Mouse (Mus musculus): ENCODE results near the gene Ankub1.

Gene Ankub1

DNA sequence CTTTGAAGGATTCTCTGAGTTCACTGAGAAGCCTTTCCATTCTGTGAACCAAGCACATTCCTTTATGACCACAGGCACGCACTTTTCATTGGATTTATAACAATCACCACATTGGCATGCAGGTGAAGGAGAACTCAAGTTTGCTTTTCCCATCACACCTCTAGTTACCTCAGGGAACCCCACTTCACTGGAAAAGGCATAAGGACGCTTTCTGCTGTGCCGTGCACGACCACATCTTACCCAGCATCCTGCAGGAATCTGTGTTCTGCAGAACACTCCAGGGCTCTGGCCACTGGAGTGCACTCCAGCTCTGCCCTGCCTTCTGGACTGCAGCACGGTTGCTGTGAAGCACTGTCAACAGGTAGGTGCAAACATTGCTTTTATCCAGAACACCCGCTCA is 55.0 kb downstream of the Ankub1 start:
- no peak for DNase-seq (ENCODE audit: low spot score)

DNA sequence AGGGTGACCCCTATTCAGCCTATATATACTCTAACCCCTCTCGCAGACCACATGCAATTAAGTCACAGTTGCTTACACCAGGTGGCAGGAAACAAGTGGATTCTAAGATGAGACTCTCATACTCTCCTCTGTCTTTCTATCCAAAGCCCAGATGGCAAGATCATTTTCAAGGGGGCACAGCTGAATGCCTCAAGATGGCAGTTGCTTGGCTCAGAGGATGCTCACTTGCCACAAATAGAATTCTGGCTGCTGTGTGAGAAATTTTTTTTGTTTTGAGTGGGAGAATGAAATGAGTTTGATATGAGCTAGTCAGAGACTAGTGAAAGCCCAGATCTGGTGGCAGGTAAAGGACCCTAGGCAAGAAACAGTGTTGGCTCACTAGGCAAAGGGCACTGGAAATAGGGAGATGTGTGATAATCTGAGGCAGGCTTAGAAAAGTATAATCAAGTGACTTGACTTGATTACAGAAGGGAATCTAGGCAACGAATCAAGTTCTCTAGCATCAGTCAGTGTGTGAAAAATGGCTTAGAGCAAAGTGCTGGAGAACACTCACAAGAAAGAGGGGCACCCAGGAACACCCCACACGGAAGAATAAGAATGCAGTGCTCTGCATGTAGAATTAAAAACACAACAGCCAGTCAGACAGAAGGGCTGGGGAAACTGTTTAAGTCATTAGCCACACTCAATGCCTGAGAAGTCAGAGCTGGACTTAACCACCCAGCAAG is 57.7 kb downstream of the Ankub1 start:
- DNase-seq (ENCODE audit: low spot score) = no peak

DNA sequence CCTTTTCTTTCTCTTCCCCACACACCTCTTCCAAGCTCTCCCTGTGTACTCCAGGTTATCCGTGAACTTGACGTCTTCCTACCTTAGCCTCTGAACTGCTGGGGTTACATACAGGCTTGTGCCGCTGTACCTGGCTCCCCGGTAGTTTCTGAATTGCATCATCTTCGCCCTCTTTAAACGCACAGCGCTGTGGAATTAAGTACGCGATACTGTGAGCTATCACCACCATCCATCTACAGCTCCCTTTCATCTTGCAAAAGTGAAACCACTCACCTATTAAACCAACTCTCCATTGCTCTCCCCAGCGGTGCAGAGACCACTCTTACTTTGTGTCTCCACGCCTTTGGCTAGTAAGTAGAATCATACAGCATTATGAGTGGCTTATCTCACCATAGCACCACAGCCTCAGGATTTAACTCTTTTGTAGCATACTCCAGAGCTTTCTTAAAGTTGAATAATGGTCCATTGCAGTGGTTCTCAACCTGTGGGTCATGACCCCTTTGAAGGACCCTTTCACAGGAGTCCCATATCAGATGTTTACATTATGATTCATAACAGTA is 65.6 kb downstream of the Ankub1 start:
- DNase-seq (ENCODE audit: low spot score) = no peak

DNA sequence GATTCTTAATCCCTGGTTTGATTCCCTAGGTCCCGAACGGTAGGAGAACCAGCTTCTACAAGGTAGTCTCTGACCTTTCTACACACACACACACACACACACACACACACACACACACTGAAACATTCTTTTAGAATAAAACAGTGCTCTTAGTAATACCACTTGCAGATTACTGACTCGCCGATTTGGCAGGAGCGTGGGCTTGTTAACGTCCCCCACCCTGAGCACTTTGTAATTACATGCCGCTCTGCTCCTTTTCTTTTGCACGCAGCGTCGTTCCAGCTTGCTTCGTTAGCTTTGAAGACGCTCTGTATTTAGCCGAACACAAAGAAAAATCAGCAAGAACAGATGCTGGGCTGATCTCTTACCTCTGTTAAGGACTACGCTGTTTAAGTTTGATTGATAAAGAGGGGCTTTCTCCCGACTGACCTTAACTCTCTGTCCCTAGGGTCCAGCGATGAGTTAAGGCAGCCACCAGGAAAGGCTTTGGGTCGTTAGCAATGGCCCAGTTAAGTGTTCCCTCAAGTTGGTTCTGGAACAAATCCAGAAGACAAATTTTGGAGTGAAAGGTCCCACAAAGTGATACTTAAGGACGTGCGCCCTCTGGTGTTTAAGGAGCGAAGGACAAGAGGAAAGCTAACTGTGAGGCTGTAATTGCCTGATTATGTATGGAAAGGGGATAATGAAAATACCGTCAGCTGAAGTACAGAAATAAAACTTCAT is 67.2 kb downstream of the Ankub1 start:
- peak; percentile 62 for DNase-seq (ENCODE audit: low spot score)

DNA sequence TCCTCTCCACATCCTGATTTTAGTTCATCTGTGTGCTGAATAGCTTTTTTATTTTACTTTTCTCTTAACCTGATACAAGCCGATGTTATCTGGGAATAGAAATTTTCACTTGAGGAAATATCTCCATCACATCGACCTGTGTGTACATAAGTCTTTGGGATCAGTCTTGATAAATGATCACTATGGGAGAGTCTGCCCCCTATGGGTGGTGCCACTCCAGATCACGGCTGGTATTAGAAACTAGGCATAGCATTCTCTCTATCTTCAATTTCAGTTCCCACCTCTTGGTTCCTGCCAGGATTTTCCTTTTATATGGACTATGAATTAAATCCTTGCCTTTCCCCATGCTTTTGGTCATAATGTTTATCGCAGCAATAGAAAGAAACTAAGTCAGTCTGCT is 72.9 kb downstream of the Ankub1 start:
- no peak for DNase-seq (ENCODE audit: low spot score)

DNA sequence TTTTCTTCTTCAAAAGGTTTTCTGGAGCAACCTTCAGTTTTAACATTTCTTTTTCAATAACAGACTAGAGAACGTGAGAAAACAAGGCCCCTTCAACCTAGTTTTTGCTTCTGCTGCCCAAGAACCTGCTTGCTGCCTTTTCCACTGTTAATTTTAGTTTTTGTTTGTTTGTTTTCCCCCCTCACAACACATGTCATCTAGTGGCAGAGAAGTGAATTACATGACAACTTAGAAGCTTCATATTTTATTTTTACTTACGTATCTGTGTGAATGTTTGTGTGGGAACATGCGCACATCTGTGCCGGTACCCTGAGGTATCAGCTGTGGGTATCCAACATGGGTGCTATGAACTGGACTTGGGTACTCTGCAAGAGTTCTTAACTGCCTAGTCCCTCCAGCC is 76.9 kb downstream of the Ankub1 start:
- DNase-seq (ENCODE audit: low spot score) = no peak

DNA sequence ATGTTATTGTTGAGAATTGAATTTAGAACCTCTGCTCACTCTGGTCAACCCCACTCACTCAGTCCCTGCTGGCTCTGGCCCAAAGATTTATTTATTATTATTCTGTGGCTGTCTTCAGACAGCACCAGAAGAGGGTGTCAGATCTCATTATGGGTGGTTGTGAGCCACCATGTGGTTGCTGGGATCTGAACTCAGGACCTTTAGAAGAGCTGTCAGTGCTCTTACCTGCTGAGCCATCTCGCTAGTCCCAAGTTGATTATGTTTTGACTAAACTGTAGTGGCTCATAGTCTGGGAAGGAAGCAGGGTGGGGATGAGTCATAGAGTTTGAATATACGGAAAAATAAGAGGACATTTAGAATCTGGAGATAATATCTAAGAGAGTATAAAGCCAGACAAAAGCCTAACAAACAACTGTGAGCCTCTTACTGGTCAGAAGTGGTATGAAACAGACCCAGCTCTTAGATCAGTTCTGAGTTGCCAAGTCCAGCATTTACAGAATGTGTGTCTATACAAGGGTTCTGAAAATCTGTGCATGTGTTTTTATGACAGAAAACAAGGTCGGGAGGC is 80.1 kb downstream of the Ankub1 start:
- no peak for DNase-seq (ENCODE audit: low spot score)

DNA sequence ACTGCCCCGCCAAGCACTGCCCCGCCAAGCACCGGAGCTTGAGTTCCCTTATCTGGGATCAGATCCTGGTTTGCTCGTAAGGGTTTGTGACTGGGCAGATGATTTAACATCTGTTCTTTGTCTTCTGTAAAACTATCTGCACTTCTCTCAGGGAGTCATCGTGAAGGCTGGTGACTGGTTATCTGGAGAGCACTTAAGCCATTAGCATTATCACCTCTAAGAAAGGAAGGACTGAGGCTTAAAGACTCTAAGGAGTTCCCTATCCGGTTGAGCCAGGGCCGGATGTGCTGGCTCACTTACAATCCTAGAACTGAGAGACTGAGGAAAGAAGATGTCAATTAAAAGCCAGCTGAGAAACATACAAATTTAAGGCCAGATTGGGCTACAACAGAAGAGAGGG is 80.8 kb downstream of the Ankub1 start:
- DNase-seq (ENCODE audit: low spot score) = no peak

Measured in layer of hippocampus, adult 11-12 months (tissue).